Mouse (Mus musculus): Measurements from ENCODE around the gene Tmem189.
A peak's percentile ranks its signal among the peaks of the same experiment; 100 is the strongest.

Tmem189 gene

DNA sequence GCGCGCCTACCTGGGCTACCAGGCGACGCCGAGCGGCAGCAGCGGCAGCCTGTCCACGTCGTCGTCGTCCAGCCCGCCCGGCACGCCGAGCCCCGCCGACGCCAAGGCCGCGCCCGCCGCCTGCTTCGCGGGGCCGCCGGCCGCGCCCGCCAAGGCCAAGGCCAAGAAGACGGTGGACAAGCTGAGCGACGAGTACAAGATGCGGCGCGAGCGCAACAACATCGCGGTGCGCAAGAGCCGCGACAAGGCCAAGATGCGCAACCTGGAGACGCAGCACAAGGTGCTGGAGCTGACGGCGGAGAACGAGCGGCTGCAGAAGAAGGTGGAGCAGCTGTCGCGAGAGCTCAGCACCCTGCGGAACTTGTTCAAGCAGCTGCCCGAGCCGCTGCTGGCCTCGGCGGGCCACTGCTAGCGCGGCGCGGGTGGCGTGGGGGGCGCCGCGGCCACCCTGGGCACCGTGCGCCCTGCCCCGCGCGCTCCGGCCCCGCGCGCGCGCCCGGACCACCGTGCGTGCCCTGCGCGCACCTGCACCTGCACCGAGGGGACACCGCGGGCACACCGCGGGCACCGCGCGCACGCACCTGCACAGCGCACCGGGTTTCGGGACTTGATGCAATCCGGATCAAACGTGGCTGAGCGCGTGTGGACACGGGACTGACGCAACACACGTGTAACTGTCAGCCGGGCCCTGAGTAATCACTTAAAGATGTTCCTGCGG lies at the start of gene Tmem189:
Gene Tmem189 (minus strand): TSS at position 322 of the 718 bp plus-strand sequence.
- DNase-seq (ENCODE audit: low read depth, low spot score): peak; percentile 85

DNA sequence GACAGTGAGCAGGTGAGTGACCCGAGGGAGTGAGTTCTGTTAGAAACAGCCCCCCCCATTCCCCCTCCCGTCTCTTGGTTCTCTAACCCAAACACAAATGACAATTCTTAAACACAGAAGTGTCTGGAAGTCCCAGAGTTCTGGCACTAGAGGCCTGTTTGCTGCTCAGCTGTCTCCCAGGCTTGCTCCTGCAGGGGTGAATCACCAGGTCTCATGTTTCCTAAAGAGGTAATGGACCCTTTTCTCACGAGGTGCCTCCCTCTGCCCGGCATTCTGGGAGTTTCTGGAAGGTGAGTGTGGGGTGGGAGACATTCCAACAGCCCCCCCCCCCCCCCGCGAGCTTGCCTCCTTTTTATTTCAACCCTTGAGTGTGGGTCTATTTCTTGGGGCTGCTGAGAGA lies 49.4 kb upstream of the Tmem189 start:
- no peak for DNase-seq (ENCODE audit: low read depth, low spot score)

DNA sequence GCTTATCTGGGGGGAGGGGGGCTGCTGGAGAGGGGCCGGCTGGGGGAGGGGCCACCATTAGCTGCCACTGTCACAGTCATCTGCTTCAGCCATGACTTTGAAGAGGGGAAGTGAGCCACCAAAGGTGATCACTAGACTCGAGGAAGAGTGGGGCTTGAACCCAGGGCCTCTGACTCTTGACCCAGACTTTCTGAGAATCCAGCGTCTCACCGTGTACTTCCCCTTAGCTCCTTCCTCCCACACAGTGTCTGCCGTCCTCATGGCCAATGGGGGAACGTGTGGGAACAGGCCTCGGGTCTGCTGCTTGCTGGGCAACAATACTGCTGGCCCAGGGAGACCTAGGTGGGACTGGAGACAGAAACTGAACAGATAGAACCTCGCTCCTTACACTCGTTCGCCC lies 45.2 kb upstream of the Tmem189 start:
- DNase-seq (ENCODE audit: low read depth, low spot score): no peak

DNA sequence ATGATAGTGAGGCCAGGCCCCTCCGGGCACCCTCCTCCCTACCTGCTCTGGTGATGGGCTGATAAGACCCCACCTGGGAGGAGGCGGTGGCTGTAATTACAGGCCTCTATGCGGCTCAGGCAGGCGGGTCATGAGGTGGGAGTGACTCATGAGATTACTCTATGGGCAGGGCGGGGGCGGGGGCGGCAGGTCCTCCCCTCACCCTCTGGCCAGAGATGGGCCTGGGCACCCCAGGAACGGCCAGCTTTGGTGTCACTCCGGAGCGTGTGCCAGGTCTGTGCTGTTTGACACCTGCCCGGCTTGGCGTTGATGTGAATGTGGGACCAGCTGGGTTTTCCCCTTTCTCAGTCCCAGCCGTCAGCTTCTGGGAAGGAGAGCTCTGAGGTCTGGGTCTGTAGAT lies 41.5 kb upstream of the Tmem189 start:
- no peak for DNase-seq (ENCODE audit: low read depth, low spot score)

DNA sequence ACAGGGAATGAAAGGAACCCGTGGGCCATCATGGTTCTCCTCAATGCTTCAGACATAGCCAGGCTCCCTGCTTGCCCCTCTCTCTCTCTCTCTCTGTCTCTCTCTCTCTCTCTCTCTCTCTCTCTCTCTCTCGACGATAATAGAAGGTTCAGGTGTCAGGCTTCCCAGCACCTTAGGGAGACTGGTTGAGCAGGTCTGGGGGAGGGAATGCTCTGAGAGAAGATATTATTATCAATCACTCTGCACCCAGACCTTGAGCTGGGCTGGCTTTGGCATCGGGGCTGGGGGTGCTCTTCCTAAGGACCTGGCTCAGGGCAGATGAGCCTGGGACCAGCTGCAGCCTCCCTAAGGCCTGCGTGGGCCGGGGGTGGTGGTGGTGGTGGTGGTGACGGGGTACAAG lies 40.4 kb upstream of the Tmem189 start:
- no peak for DNase-seq (ENCODE audit: low read depth, low spot score)

DNA sequence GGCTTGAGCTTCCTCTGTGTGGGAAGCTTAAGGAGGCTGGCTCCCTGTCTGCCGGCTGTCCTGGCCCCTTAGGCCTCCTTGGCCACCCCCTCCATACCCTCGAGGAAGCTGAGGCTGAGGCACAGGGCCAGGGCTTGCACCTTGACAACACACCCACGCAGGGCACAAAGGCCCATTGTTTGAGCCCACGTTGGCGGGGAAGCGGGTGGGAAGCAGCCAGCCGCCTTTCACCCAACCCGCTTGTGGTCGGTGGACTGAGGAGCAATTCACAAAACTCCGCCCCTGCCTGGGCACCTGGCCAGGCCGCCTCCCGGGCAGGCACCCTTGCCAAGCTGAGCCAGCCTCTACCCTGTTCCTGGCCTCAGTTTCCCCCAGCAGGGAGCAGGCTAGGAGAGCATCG lies 37.5 kb upstream of the Tmem189 start:
- peak; percentile 29 for DNase-seq (ENCODE audit: low read depth, low spot score)

DNA sequence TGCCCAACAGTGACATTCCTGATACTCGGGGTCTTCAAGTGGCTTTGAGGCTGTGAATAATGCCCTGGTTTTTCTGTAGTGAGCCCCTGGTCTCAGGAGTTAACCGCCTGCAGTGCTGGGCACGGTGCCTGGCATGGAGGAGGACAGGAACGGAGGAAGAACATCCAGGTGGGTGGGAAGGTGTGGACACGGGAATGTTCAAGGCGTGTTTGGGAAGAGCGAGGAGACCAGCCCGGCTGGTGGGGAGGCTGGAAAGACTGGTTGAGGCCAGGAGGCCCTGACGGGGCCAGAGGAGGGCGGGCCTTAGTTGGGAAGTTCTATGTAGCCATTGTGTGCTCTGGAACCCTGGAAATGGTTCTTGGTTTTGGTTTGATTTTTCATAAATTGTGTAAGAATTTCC lies 36.3 kb upstream of the Tmem189 start:
- DNase-seq (ENCODE audit: low read depth, low spot score): no peak

DNA sequence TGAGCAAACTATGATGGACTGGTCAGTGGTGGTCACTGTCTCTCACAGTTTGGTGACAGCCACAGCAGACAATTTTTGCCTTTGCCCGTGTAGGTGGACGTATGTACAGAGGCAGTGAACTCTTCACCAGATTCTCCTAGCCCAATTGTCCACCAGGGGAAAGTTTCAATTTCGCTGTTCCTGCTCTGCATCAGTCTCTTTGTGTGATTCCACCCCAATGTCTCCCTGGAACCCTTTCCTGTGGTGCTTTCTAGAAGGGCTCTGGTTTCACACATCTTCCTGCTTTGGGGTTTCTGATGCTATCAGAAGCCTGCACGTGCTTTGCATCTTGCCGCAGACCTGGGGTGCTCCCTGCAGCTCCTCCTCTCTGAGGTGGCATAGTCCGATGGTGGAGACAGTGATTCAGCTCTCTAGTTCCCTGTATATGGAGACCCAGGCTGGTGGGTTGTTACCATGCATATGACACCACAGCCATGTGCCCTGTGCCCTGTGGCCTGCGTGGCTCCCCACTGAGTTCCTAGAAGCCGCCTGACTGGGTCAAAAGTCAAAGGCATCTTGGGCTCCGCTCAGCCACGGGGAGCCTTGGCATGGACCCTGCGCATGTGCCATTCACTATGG lies 34.1 kb upstream of the Tmem189 start:
- DNase-seq (ENCODE audit: low read depth, low spot score): peak; percentile 65

DNA sequence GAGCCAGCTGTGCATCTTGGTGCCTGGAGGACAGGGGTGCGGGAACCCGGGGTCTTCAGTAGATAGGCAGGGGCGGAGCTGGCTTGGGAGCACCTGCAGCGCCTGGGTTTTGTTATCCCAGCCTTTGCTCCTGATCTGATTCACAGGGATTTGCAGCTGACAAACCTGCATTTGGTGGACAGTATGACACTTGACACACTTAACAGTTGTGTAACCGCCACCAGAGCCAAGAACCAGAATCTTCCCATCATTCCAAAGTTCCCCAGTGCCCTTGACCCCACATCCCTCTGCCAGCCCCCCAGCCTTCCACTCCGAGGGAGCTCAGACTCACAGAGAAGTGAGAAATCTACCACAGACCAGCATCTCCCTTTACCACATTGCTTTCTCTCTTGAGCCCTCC lies 32.9 kb upstream of the Tmem189 start:
- no peak for DNase-seq (ENCODE audit: low read depth, low spot score)

DNA sequence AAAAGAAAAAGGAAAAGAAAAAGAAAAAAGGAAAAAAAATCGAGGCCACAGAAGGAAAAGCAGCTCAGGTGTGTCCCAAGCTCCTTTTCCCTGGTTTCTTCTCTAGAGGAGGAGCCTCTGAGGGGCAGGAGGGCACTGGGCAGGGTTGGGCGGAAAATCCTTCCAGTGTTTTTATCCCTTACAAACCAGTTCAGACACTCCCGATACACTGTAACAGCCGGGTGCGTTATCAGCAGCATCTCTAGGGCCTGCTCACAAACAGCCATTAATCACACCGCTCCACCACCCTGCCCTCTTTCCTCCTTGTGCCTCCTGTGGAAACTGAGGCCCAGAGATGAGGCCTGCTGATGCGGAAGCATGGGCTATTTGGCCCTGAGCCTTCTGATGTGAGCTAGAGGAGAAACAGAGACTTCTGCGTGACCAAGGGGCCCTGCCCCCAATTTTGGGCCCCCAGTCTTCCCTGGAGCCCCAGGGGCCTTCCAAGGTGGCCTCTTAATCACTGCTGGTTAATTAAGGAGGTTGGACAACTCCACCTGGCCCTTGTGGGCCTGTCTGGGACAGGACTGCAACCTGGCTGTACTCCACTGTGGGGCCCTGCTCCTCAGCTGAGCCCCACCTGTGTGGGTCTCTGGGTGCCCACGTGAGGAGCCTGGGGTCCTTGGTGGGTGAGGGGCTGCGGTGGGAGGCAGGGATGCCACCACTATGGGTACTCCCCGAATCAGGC lies 31.7 kb upstream of the Tmem189 start:
- no peak for DNase-seq (ENCODE audit: low read depth, low spot score)

DNA sequence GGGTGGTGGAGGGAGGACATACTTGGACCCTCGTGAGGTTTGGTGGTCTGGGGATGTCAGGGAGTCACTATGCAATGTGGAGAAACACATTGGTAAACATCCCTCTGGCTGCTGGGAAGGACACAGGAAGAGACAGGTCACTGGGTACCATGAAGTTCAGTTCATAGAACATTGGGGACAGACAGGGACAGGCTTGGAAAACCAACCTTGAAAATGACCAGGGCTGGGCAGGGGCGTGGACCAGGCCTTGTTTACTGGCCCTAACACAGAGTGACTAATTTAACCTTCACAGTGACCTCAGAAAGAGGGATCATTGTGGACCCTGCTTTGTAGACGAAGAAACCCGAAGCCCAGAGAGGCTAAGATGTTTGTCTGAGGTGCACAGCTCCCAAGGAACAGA lies 29.9 kb upstream of the Tmem189 start:
- no peak for DNase-seq (ENCODE audit: low read depth, low spot score)

DNA sequence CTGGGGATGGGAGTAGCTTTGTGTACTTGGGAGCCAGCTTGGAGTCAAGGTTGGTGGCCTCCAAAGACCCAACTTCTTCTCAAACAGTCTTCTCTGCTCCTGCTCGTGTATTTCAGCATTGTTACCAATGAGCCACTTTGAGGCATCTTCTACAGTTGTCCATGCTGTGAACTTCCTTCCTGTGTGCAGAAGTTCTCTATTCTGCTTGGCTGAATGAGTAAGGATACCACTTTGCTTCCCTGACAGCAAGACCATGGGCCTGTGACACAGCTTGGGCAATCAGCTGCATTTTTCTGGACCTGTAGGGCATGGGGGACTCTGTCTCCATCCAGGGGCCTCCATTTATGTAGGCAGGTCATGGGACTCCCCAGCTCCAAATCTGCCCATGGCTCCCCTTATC lies 27.6 kb upstream of the Tmem189 start:
- no peak for DNase-seq (ENCODE audit: low read depth, low spot score)

DNA sequence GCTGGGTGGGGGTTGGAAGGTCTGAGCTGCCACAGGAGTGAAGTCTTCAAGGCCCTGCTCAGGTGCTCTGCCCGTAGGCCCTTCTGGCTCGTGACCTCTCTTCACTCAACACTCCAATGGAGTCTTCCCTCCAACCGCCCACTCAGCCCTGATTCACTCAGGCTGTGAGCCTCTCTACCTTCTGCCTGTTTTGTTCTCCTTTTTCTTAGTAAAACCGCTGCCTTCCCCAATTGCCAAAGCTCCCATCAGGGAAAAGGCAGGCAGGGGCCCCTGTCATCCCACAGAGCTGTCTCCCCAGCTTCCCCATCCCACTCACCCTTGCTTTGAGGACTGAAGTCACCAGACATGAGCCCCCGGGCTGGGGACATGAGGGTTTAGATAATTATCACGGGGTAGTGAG lies 25.4 kb upstream of the Tmem189 start:
- no peak for DNase-seq (ENCODE audit: low read depth, low spot score)

DNA sequence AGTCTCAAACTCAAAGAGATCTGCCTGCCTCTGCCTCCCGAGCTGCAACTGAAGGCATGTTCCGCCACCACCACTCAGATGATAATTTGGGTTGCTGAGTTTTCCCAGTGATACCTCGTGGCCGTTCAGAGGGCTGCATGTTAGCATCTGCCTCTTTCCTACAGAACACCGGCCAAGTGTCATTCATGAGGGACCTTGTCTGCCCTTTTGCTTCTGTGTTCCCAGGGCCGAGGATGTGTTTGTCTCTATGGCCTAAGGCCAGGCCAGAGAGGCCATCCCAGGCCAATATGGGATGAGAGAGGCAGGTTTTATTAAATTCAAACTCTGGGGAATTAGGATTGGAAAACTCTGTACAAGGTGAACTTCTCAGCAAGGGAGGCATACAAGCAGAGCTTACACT lies 24.7 kb upstream of the Tmem189 start:
- DNase-seq (ENCODE audit: low read depth, low spot score): no peak

DNA sequence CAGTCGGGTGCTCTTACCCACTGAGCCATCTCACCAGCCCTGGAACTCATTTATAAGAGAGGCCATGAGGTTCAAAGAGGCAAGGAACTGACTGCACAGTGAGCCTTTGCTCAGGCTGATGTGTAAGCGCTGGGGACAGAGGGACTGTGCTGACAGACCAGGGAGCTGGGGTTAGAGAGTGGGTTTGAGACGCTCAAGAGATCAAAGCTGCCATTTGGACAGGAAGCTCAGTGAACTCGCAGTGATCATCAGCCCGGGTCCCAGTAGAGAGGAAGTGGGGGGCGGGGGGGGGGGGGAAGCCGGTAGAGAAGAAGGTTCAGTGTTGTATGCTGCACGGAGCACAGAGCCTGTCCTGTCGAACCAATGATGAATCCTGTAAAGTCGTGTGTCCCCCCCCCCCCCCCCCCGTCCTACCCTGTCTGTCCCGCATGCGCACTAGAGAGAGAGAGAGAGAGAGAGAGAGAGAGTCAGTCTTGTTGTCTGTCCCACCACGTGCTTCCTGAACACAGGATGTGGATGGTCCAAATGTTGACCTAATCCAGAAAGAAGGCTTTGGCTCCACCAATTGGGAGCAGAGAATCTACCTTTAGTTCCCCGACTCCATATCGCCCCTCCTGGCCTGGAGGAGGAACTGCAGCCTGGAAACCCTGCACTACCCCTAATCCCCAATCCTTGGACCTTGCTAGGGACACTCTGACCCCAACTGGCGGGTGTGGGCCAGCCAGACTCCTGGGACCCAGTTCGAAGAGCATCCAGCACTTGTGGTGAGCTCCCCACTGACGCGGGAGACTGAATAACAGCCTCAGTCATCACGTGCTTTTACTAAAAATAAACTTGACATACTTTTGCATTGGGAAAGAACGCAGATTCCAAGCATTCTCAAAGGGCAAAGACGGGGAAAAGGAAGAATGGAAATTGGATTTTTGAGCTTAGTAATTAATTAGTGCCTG lies 23.5 kb upstream of the Tmem189 start:
- DNase-seq (ENCODE audit: low read depth, low spot score): peak; percentile 76

DNA sequence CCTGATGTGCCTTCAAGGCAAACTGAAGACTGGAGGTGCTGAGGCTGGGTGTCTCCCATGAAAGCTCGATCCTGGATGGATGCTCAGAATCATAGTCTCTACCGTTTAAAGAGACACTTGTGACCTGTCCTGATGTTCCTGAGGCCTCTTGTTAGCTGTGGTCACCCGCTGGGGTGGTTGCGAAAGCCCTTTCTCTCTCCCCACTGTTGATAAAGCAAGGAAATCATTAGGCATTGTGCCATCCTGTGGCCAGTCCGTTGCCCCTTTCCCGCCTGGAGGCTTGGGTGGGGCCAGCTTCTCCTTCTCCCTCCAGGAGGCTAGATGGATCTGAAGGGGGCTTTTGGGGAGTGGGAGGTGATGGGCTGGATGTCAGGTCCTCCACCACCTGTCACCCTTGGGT lies 21.0 kb upstream of the Tmem189 start:
- no peak for DNase-seq (ENCODE audit: low read depth, low spot score)

DNA sequence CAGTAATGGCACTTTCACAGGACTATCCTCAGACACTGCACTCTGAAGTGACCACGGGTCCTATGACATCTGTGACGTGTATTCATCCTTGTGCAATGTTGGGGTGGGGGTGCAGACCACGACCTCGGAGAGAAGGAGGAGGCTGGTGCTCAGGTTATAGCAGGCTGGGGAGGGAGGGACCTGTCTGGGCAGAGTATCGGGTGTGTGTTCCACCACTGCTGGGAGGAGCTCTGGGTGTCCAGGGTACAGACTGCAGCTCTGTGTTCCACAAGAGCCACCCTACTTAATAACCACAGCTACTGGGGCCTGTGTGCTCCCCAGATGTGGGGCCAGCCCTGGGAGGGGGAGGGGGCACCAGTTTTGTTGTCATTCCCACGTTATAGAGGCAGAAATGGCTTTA lies 20.3 kb upstream of the Tmem189 start:
- DNase-seq (ENCODE audit: low read depth, low spot score): no peak

DNA sequence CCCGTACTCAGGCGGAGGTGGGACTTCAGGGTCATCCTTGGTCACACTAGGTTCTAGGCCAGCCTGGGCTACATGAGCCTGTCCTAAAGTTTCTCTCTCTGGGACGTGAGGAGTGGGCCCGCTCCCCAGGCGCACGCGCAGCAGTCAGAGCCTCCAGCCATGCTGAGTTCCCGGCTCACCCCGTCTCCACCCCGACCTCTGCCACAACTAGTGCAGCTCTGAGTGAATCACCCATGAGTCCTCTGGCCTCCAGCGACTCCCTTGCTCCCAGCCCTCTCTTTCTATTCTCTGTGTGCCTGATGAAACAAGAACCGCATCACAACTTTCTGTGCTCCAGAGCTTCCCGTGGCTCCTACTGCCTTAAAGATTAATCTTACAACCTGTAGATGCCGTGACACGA lies 18.8 kb upstream of the Tmem189 start:
- no peak for DNase-seq (ENCODE audit: low read depth, low spot score)

DNA sequence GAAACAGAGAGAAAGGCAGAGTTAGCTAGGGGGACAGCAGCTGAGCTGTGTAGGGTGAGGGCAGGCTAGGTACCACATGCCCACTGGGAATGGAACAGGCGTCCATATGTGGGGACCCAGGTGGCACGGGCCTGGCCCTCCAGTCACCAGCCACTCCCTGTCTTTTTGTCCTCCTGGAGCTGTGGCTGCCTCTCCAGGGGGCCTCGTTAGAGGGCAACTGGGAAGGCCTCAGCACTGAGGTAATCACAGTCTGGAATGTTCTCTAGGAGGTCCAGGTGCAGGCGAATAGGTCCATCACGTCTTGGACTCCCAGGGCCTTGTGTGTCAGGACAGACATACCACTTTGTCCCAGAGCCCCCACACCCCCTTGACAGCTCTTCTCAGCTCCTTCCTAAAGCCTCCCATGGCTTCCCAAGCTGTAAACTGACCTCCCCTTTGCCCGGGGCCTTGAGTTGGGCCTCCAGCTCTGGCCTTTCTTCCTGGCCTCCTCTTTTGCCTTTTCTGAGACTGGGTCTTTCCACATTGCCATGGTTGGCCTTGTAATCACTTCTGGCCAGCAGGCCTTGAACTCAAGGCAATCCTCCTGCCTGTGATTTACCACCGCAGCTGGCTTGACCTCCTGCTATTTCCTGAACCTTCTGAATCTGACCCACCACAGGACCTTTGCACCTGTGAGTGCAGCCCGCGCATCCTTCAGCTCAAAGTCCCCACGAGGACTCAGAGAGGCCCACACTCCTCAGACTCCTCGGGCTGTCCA lies 16.7 kb upstream of the Tmem189 start:
- no peak for DNase-seq (ENCODE audit: low read depth, low spot score)

DNA sequence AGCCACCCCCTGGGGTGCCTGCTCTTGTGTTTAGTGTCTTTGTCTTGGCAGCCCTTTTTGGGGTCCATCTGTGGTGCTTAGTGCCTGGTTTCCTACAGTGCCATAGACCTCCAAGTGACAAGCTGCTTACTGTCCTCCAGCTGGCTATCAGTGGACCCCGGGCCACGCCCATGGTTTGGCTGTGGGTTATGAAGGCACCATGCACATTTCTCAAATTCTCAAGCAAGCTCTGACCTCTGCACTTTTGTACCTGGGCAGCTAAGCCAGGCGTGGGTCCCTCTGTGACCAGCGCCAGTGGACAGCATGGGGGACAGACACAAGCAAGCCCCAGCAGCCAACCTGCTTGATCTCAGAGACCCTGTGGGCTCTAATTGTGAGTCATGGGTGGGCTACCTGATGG lies 14.8 kb upstream of the Tmem189 start:
- DNase-seq (ENCODE audit: low read depth, low spot score): no peak

DNA sequence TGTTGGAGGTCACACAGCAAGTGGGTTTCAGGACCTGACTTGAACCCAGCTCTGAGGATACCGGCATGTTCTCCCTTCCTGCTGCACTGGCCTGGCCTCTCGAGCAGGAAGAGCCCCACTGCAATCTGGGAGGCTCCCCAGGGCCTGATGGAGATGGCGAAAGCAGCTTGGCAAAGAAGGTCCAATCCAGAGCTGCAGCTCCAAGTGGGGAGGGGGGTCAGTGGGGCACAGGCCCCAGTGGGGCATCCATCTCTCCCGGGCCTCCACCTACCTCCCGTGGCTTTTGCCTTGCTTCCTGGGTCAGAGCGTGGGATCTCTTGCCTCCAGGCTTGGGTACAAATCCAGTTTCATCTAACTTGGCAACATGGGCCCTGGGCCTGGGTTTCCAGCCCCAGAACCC lies 12.5 kb upstream of the Tmem189 start:
- DNase-seq (ENCODE audit: low read depth, low spot score): no peak

Data from CD4-positive, CD25-positive, alpha-beta regulatory T cell, adult 2 months (primary cell).